Comparison of ENCODE assay signal across 18 mouse cellular contexts in the genomic region with DNA sequence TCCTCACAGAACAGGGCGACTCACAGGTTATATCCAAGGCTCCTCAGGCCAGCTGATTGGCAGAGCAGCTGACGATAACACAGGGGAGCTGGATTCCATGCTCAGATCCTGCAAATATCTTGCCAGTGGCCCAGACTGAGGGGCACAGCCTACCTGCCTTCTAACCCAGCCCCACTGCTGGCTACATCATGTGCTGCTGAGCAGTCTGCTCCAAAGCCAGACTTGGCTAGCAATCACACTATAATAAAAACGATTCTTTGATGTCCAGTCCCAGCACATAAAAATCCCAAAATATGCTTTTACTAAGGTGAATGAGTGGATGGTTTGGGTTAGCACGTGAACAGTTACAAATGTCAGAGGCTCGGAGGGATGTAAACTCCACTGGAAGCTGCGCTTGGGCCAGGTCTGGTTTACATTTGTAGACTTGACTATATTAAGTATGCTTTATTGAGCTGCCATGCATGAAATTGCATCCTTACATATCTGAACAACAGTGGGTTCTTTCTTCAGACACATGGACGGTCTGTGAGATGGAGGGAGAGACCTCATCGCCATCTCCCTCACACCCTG.
"Had no signal": no experiment of that assay in that cellular context is flagged by ENCODE, and none has a peak within 500 bp of the region (broad histone marks: within the 10 kb centered on the region; RNA-seq: fewer than 3 reads in every experiment).

No protein-coding gene starts in this region.

- DNase-seq: kidney, adult 9 months; kidney, postnatal 36 days; layer of hippocampus, adult 9-11 months; layer of hippocampus, postnatal 36 days; lung, postnatal 10 days; retina, postnatal 1 day; thymus, adult 2 months; thymus, postnatal 25 days had no signal

- H3K4me3 ChIP-seq: liver, embryonic 15.5 days; megakaryocyte, embryonic 14.5 days; midbrain, embryonic 12.5 days; neural tube, embryonic 13.5 days; stomach, embryonic 15.5 days had no signal

- ATAC-seq: intestine, postnatal 0 days; midbrain, embryonic 16.5 days had no signal

- H3K4me1 ChIP-seq: liver, embryonic 15.5 days; megakaryocyte, embryonic 14.5 days had no signal

- H3K36me3 ChIP-seq: liver, embryonic 15.5 days; midbrain, embryonic 12.5 days; neural tube, embryonic 13.5 days; stomach, embryonic 15.5 days had no signal

- H3K27me3 ChIP-seq: megakaryocyte, embryonic 14.5 days; midbrain, embryonic 12.5 days; neural tube, embryonic 13.5 days; stomach, embryonic 15.5 days had no signal

- H3K27ac ChIP-seq: kidney, postnatal 0 days; liver, embryonic 15.5 days; macrophage; midbrain, embryonic 12.5 days; neural tube, embryonic 13.5 days; stomach, embryonic 15.5 days had no signal

- H3K9ac ChIP-seq: liver, embryonic 15.5 days; midbrain, embryonic 12.5 days; neural tube, embryonic 13.5 days; stomach, embryonic 15.5 days had no signal

- H3K4me2 ChIP-seq: liver, embryonic 11.5 days; liver, embryonic 15.5 days; midbrain, embryonic 12.5 days; neural tube, embryonic 13.5 days; stomach, embryonic 15.5 days had no signal

- H3K9me3 ChIP-seq: liver, embryonic 15.5 days; midbrain, embryonic 12.5 days; neural tube, embryonic 13.5 days; stomach, embryonic 15.5 days had no signal
